Mouse (Mus musculus): ENCODE measurements around the gene Peg3. TPM values are rescaled to one million over a fixed set of nuclear protein-coding genes. Genes with fewer than 3 reads are reported as not detected.

The Peg3 gene
- polyA plus RNA-seq, 1 experiment, result 53.8 TPM

DNA sequence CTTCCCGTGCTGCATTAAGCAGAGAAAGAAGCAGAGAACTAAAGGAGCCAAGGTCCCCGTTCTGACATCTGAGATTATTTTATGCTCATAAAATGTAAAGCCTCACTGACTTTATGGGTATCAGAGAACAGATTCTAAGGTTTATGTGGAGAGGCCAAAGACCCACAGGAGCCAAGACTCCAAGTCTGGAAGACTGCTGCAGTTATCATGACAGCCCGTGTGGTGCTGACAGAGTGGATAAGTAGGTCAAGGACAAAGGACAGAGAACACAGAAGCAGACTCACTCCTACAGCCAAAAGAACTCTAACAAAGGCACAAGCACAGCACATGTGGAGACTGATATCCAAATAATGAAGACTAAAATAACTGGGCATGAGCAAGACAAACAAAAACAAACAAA, 63.5 kb downstream of the Peg3 start:
- Histone ChIP-seq H3K4me3 (ENCODE audit: insufficient read depth, poor library complexity, severe bottlenecking) (no peak overlapping the region), H3ac (ENCODE audit: control insufficient read depth, insufficient read length, low read depth) (no peak overlapping the region), H3K27me3 (ENCODE audit: control insufficient read depth, insufficient read depth, insufficient read length) (no peaks in the 10 kb centered on the region), H3K79me2 (ENCODE audit: control insufficient read depth, insufficient read depth) (no peaks in the 10 kb centered on the region), H3K79me3 (ENCODE audit: low read depth) (no peaks in the 10 kb centered on the region), H3K36me3 (ENCODE audit: control insufficient read depth, insufficient read depth) (no peaks in the 10 kb centered on the region)
- TF ChIP-seq CTCF (IDR thresholded peaks at IDR 0.05; ENCODE audit: control insufficient read depth, insufficient read depth, insufficient read length) (no peak), USF1 (IDR thresholded peaks at IDR 0.05; ENCODE audit: low read depth) (no peak), CEBPB (IDR thresholded peaks at IDR 0.05; ENCODE audit: low read depth) (no peak), MYOG (IDR thresholded peaks at IDR 0.05; ENCODE audit: control insufficient read depth, extremely low read depth, insufficient read length) (no peak), MYOD1 (IDR thresholded peaks at IDR 0.05; ENCODE audit: control insufficient read depth, insufficient read length, low read depth) (no peak), FOSL1 (IDR thresholded peaks at IDR 0.05; ENCODE audit: insufficient read depth, low read length, poor library complexity, severe bottlenecking) (no peak), MAX (IDR thresholded peaks at IDR 0.05) (no peak)

DNA sequence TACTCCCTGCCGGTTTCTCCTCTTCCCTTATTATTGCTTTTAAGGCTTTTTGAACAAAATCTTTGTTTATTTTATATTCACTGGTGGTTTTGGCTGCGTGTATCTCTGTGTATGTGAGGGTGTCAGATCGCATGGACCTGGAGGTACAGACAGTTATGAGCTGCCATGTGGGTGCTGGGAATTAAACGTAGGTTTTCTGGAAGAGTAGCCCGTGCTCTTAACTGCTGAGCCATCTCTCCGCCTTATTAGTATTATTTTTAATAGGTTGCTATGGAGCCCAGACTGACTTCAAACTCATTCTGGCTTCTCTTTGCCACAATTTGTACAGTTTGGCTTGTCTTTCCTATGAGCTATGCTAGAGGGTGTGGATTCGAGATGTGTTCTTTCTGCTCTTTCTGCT, 66.8 kb downstream of the Peg3 start:
- no peaks in the 10 kb centered on the region for H3K36me3 ChIP-seq (ENCODE audit: control insufficient read depth, insufficient read depth)
- H3ac ChIP-seq (ENCODE audit: control insufficient read depth, insufficient read length, low read depth), result no peak overlapping the region
- no peaks in the 10 kb centered on the region for H3K79me3 ChIP-seq (ENCODE audit: low read depth)
- TF ChIP-seq FOSL1 (IDR thresholded peaks at IDR 0.05; ENCODE audit: insufficient read depth, low read length, poor library complexity, severe bottlenecking) (no peak), CTCF (IDR thresholded peaks at IDR 0.05; ENCODE audit: control insufficient read depth, insufficient read depth, insufficient read length) (no peak), MYOD1 (IDR thresholded peaks at IDR 0.05; ENCODE audit: control insufficient read depth, insufficient read length, low read depth) (no peak), MYOG (IDR thresholded peaks at IDR 0.05; ENCODE audit: control insufficient read depth, extremely low read depth, insufficient read length) (no peak), CEBPB (IDR thresholded peaks at IDR 0.05; ENCODE audit: low read depth) (no peak), USF1 (IDR thresholded peaks at IDR 0.05; ENCODE audit: low read depth) (no peak), MAX (IDR thresholded peaks at IDR 0.05) (no peak)
- no peaks in the 10 kb centered on the region for H3K79me2 ChIP-seq (ENCODE audit: control insufficient read depth, insufficient read depth)
- no peaks in the 10 kb centered on the region for H3K27me3 ChIP-seq (ENCODE audit: control insufficient read depth, insufficient read depth, insufficient read length)
- no peak overlapping the region for H3K4me3 ChIP-seq (ENCODE audit: insufficient read depth, poor library complexity, severe bottlenecking)

DNA sequence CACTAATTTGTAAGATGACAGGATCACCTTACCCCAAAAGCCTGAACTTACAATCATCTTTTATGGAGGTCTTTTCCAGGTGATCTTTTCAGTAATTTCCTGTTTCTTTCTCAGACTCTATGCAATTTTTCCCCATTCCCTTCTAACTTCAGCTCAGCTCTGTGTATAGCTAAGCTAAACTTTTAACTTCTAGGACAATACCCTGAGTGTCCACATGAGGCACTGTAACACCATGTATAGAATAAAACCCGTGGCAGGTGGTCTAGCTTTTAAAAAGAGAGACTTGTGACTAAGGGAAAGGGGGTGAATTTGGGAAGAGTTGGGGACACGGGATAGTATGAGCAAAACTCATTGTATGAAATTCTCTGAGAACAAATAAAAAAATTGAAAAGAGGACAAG, 70.6 kb downstream of the Peg3 start:
- Histone ChIP-seq H3K27me3 (ENCODE audit: control insufficient read depth, insufficient read depth, insufficient read length) (no peaks in the 10 kb centered on the region), H3K36me3 (ENCODE audit: control insufficient read depth, insufficient read depth) (no peaks in the 10 kb centered on the region)
- TF ChIP-seq MAX (IDR thresholded peaks at IDR 0.05), result no peak
- TF ChIP-seq CEBPB (IDR thresholded peaks at IDR 0.05; ENCODE audit: low read depth), result no peak
- no peak for TF ChIP-seq MYOD1 (IDR thresholded peaks at IDR 0.05; ENCODE audit: control insufficient read depth, insufficient read length, low read depth)
- TF ChIP-seq USF1 (IDR thresholded peaks at IDR 0.05; ENCODE audit: low read depth), result no peak
- TF ChIP-seq CTCF (IDR thresholded peaks at IDR 0.05; ENCODE audit: control insufficient read depth, insufficient read depth, insufficient read length), result no peak
- no peak for TF ChIP-seq FOSL1 (IDR thresholded peaks at IDR 0.05; ENCODE audit: insufficient read depth, low read length, poor library complexity, severe bottlenecking)

DNA sequence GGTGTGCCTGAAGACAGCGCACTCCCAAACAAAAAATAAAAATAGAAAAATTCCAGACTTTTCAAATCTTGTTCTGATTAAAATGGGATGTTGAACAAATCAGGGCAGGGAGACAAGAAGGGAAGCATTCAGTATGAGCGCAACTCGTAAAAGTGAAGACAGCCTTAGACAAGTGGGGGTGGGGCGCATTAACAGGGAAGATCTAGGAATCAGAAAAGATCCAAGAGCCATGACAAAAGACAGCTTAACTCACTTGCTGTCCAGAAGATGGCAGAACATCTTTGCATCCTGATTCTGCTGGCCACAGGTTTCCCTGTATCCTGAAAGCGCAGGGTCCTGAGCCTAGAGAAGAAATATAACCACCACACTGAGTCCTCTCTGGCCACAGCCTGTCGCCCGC, 71.6 kb downstream of the Peg3 start:
- Histone ChIP-seq H3K79me3 (ENCODE audit: low read depth) (no peaks in the 10 kb centered on the region), H3K79me2 (ENCODE audit: control insufficient read depth, insufficient read depth) (no peaks in the 10 kb centered on the region), H3K27me3 (ENCODE audit: control insufficient read depth, insufficient read depth, insufficient read length) (no peaks in the 10 kb centered on the region), H3K36me3 (ENCODE audit: control insufficient read depth, insufficient read depth) (no peaks in the 10 kb centered on the region), H3ac (ENCODE audit: control insufficient read depth, insufficient read length, low read depth) (no peak overlapping the region), H3K4me3 (ENCODE audit: insufficient read depth, poor library complexity, severe bottlenecking) (no peak overlapping the region)
- no peak for TF ChIP-seq CEBPB (IDR thresholded peaks at IDR 0.05; ENCODE audit: low read depth)
- TF ChIP-seq MYOD1 (IDR thresholded peaks at IDR 0.05; ENCODE audit: control insufficient read depth, insufficient read length, low read depth), result no peak
- TF ChIP-seq USF1 (IDR thresholded peaks at IDR 0.05; ENCODE audit: low read depth), result no peak
- TF ChIP-seq MYOG (IDR thresholded peaks at IDR 0.05; ENCODE audit: control insufficient read depth, extremely low read depth, insufficient read length), result no peak
- TF ChIP-seq MAX (IDR thresholded peaks at IDR 0.05), result no peak
- TF ChIP-seq FOSL1 (IDR thresholded peaks at IDR 0.05; ENCODE audit: insufficient read depth, low read length, poor library complexity, severe bottlenecking), result no peak
- TF ChIP-seq CTCF (IDR thresholded peaks at IDR 0.05; ENCODE audit: control insufficient read depth, insufficient read depth, insufficient read length), result no peak

More for the DNA sequence above, 70.6 kb downstream of the Peg3 start:
- Histone ChIP-seq H3ac (ENCODE audit: control insufficient read depth, insufficient read length, low read depth) (no peak overlapping the region), H3K79me3 (ENCODE audit: low read depth) (no peaks in the 10 kb centered on the region), H3K4me3 (ENCODE audit: insufficient read depth, poor library complexity, severe bottlenecking) (no peak overlapping the region), H3K79me2 (ENCODE audit: control insufficient read depth, insufficient read depth) (no peaks in the 10 kb centered on the region)

Other genes starting within 250 kb of the Peg3 start
- gene Olfr5, start 243.5 kb downstream of the Peg3 start, polyA plus RNA-seq (2012; fragmentation: generic; extraction: Trizol), result not detected
- gene Olfr1347, start 230.7 kb downstream of the Peg3 start, polyA plus RNA-seq (2012; fragmentation: generic; extraction: Trizol), result not detected
- gene Olfr1348, start 221.7 kb downstream of the Peg3 start, polyA plus RNA-seq (2012; fragmentation: generic; extraction: Trizol), result not detected
- gene Olfr1349, start 207.5 kb downstream of the Peg3 start, polyA plus RNA-seq (2012; fragmentation: generic; extraction: Trizol), result not detected
- gene Olfr1350, start 165.6 kb downstream of the Peg3 start, polyA plus RNA-seq (2012; fragmentation: generic; extraction: Trizol), result not detected
- 1.2 TPM for gene Zim1, start 34.0 kb downstream of the Peg3 start, polyA plus RNA-seq (2012; fragmentation: generic; extraction: Trizol)
- gene Usp29, start 147 bp upstream of the Peg3 start, polyA plus RNA-seq (2012; fragmentation: generic; extraction: Trizol), result 3.4 TPM

Data from C2C12 (cell line).